Mouse (Mus musculus) heart, postnatal 0 days (tissue): ENCODE results near the gene Dyrk3. TPM values are rescaled to one million over a fixed set of nuclear protein-coding genes. Genes with fewer than 3 reads are reported as not detected.
A peak's percentile ranks its signal among the peaks of the same experiment; 100 is the strongest.
"Not testable (repeated sequence)": the region's sequence is repeated elsewhere in the genome, so short reads cannot be mapped to it uniquely, and the experiment has no call there.

ENCODE experiments used
- ATAC-seq: fragments of 200-750 bp; cut with Nextera tagmentation; 2 replicates; pipeline ENCODE4 v1.8.0; 2017; ENCODE audit warnings: low read depth, moderate number of reproducible peaks, moderate library complexity; ENCODE audit not compliant: insufficient read depth
- DNase-seq: peaks from one replicate; pipeline ENCODE4 v3.0.0-alpha.2; 2016; ENCODE audit warnings: low spot score
- H3K27ac ChIP-seq: fragments of 300-500 bp; sonication (generic); 2 replicates; pipeline ENCODE4 v1.5.1; 2014; ENCODE audit warnings: low read depth, mild to moderate bottlenecking
- H3K27me3 ChIP-seq: fragments of 300-500 bp; sonication (generic); 2 replicates; pipeline ENCODE4 v1.6.1; 2014; ENCODE audit warnings: low read length, mixed read lengths; ENCODE audit not compliant: control insufficient read depth, insufficient read depth
- H3K36me3 ChIP-seq: fragments of 300-500 bp; sonication (generic); replicated peaks from 2 replicates; pipeline ENCODE4 v1.6.1; 2014; ENCODE audit warnings: low read length, mixed read lengths; ENCODE audit not compliant: control insufficient read depth, insufficient read depth
- H3K4me1 ChIP-seq: fragments of 300-500 bp; sonication (generic); 2 replicates; pipeline ENCODE4 v1.6.1; 2014; ENCODE audit warnings: antibody characterized with exemption; ENCODE audit not compliant: control insufficient read depth, insufficient read depth
- H3K4me2 ChIP-seq: fragments of 300-500 bp; sonication (generic); 2 replicates; pipeline ENCODE4 v1.6.1; 2014; ENCODE audit warnings: low read depth, mild to moderate bottlenecking, low read length, moderate library complexity
- H3K4me3 ChIP-seq: fragments of 300-500 bp; sonication (generic); 2 replicates; pipeline ENCODE4 v1.5.1; 2014; ENCODE audit warnings: low read depth, low read length
- H3K9ac ChIP-seq: fragments of 300-500 bp; sonication (generic); replicated peaks from 2 replicates; pipeline ENCODE4 v1.6.1; 2014; ENCODE audit warnings: low read depth, low read length, mixed read lengths
- H3K9me3 ChIP-seq: fragments of 300-500 bp; sonication (generic); replicated peaks from 2 replicates; pipeline ENCODE4 v1.6.1; 2016; ENCODE audit warnings: low read length; ENCODE audit not compliant: control insufficient read depth
- CTCF ChIP-seq: IDR thresholded peaks from 2 replicates; pipeline ENCODE4 v1.5.1; 2016; ENCODE audit warnings: antibody characterized with exemption, control low read depth, low read depth
- EP300 ChIP-seq: IDR thresholded peaks from 2 replicates; pipeline ENCODE4 v1.6.1; 2016; ENCODE audit warnings: antibody characterized with exemption, low read depth
- WGBS: fragments of 180-500 bp; shearing (Covaris S2); extraction: QIAGEN DNeasy Blood & Tissue Kit; methylation state at CpG from one replicate; pipeline ENCODE4 v1.1.7; 2014; 5-methylcytosine and 5-hydroxymethylcytosine counted together
- polyA plus RNA-seq: library from polyadenylated mRNA; unstranded; fragments of >200 nt; fragmentation: Nextera tagmentation; extraction: Ambion mirVana; gene quantifications from 2 replicates; pipeline ENCODE4 v1.2.1, GENCODE M21; 2015
- total RNA-seq: library from RNA; depleted of rRNA; stranded (reverse); fragments of >200 nt; gene quantifications from 2 replicates; pipeline ENCODE4 v1.2.3, GENCODE M21; 2014; ENCODE audit warnings: low replicate concordance

Gene Dyrk3
- total and polyA plus RNA-seq, 2 experiments from 2014 or later, result 0.86 to 1.4 TPM

- DNase-seq (peak; percentile 85), ATAC-seq (peak; percentile 94)
- H3K4me2 ChIP-seq, result peak within 1 kb of the TSS; percentile 72
- H3K27ac ChIP-seq, result peak within 1 kb of the TSS; percentile 46; the same call in 1 of the 2 replicates
- H3K9me3 ChIP-seq, result no peaks in the 10 kb centered on the region
- under 1% methylated on average over 27 of the region's 27 CpGs for WGBS
- H3K36me3 ChIP-seq, result peaks cover 3% of the 10 kb centered on the region
- peak within 1 kb of the TSS; percentile 56 for H3K9ac ChIP-seq
- TF ChIP-seq EP300 (no peak), CTCF (no peak)
- peaks cover 5% of the 10 kb centered on the region for H3K4me1 ChIP-seq
- H3K4me3 ChIP-seq, result peak within 1 kb of the TSS; percentile 60
- H3K27me3 ChIP-seq, result no peaks in the 10 kb centered on the region
These were observed 15.0 kb upstream of the Dyrk3 start, which contains the start of gene Eif2d for GRCm38 (mm10) chr1:131153018-131153629. Gene Eif2d (plus strand): TSS chr1:131153181.

- no peak overlapping the region for H3K9ac ChIP-seq
- 0 out of 2 replicates have a peak, but pooled peaks cover 1% of the 10 kb centered on the region for H3K9me3 ChIP-seq
- H3K4me2 ChIP-seq, result no peak overlapping the region
- H3K4me1 ChIP-seq, result peaks cover 5% of the 10 kb centered on the region
- H3K27me3 ChIP-seq, result no peaks in the 10 kb centered on the region
- WGBS, result 70% methylated on average over 1 of the region's 1 CpGs
- no peak overlapping the region for H3K4me3 ChIP-seq
- H3K27ac ChIP-seq, result no peak overlapping the region
- TF ChIP-seq EP300 (no peak), CTCF (no peak)
- no peak for DNase-seq
- no peak for ATAC-seq
- no peaks in the 10 kb centered on the region for H3K36me3 ChIP-seq
These were observed 11.4 kb upstream of the Dyrk3 start for GRCm38 (mm10) chr1:131149496-131149895.

GRCm38 (mm10) chr1:131146181-131146614, 8.1 kb upstream of the Dyrk3 start:
- Histone ChIP-seq H3K4me3 (no peak overlapping the region), H3K27me3 (no peaks in the 10 kb centered on the region), H3K4me2 (no peak overlapping the region), H3K4me1 (no peaks in the 10 kb centered on the region), H3K9me3 (0 out of 2 replicates have a peak, but pooled peaks cover 4% of the 10 kb centered on the region), H3K36me3 (no peaks in the 10 kb centered on the region), H3K27ac (no peak overlapping the region), H3K9ac (no peak overlapping the region)
- ATAC-seq, result no peak
- 79% methylated on average over 3 of the region's 3 CpGs for WGBS
- TF ChIP-seq CTCF, result no peak
- TF ChIP-seq EP300, result no peak
- no peak for DNase-seq

- not testable (repeated sequence) for H3K4me1 ChIP-seq, H3K36me3 ChIP-seq, H3K4me3 ChIP-seq, H3K4me2 ChIP-seq, H3K27me3 ChIP-seq, DNase-seq, H3K9me3 ChIP-seq, ATAC-seq, H3K9ac ChIP-seq, H3K27ac ChIP-seq
- 71% methylated on average over 3 of the region's 3 CpGs for WGBS
These were observed 7.1 kb upstream of the Dyrk3 start for GRCm38 (mm10) chr1:131145222-131145621.

DNA sequence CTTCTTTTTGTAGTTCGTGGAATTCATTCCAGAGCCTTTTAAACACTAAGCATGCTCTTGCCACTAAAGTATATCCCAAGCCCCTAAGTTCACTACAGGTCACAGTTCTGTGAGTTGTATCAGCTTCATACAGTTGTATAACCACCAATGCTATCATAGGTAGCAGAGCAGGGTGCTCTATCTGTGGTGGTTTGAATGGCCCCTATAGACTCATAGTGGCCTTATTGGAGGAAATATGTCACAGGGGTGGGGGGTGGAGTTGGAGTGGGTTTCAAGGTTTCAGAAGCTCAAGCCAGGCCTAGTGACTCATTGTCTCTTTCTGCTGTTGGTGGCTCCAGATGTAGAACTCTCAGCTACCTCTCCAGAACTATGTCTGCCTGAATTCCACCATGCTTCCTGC, 4.3 kb upstream of the Dyrk3 start:
- Histone ChIP-seq H3K4me1 (peaks cover 7% of the 10 kb centered on the region; the same call in 1 of the 2 replicates), H3K36me3 (no peaks in the 10 kb centered on the region), H3K9me3 (0 out of 2 replicates have a peak, but pooled peaks cover 4% of the 10 kb centered on the region), H3K27me3 (no peaks in the 10 kb centered on the region), H3K4me2 (no peak overlapping the region), H3K27ac (no peak overlapping the region), H3K9ac (no peak overlapping the region), H3K4me3 (no peak overlapping the region)
- 47% methylated on average over 1 of the region's 1 CpGs for WGBS
- TF ChIP-seq EP300 (no peak), CTCF (no peak)
- ATAC-seq (no peak), DNase-seq (no peak)

GRCm38 (mm10) chr1:131141449-131141848, 3.3 kb upstream of the Dyrk3 start:
- ATAC-seq (no peak), DNase-seq (no peak)
- no peak overlapping the region for H3K9ac ChIP-seq
- H3K4me1 ChIP-seq, result peaks cover 7% of the 10 kb centered on the region; the same call in 1 of the 2 replicates
- WGBS, result 55% methylated on average over 2 of the region's 2 CpGs
- H3K9me3 ChIP-seq, result 0 out of 2 replicates have a peak, but pooled peaks cover 4% of the 10 kb centered on the region
- TF ChIP-seq CTCF (no peak), EP300 (no peak)
- no peak overlapping the region for H3K27ac ChIP-seq
- no peaks in the 10 kb centered on the region for H3K27me3 ChIP-seq
- no peak overlapping the region for H3K4me2 ChIP-seq
- no peak overlapping the region for H3K4me3 ChIP-seq
- H3K36me3 ChIP-seq, result no peaks in the 10 kb centered on the region
